Mouse (Mus musculus): ENCODE data around the gene Tm4sf19. TPM values are rescaled to one million over a fixed set of nuclear protein-coding genes. Genes with fewer than 3 reads are reported as not detected.

The Tm4sf19 gene
- polyA plus RNA-seq, 1 experiment from 2014 or later: not detected

- no peaks in the 10 kb centered on the region for H3K4me1 ChIP-seq (replicated peaks)
- H3K27ac ChIP-seq (replicated peaks): no peak overlapping the region
- no peak for ATAC-seq (ENCODE audit: low FRiP score, low read depth)
- 84% methylated on average over 5 of the region's 5 CpGs for WGBS
- no peaks in the 10 kb centered on the region for H3K9me3 ChIP-seq
- H3K9ac ChIP-seq: no peak overlapping the region
- H3K36me3 ChIP-seq: peaks cover 36% of the 10 kb centered on the region
- H3K4me2 ChIP-seq: no peak overlapping the region
- H3K27me3 ChIP-seq: no peaks in the 10 kb centered on the region
- H3K4me3 ChIP-seq: no peak overlapping the region
These were observed 54.3 kb downstream of the Tm4sf19 start for GRCm38 (mm10) chr16:32454646-32455045.

DNA sequence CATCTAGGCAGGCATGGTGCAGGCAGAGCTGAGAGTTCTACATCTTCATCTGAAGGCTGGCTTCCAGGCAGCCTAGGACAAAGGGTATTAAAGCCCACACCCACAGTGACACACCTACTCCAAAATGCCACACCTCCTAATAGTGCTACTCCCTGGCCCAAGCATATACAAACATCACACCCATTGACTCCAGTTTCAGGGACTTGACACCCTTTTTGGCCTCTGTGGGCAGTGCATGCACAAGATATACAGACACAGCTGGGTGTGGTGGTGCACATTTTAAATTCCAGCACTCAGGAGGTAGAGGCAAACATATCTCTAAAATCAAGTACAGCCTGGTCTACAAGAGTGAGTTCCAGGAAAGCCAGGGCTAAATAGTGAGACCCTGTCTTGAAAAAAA is 55.8 kb downstream of the Tm4sf19 start:
- Histone ChIP-seq H3K36me3 (peaks cover 36% of the 10 kb centered on the region), H3K9me3 (no peaks in the 10 kb centered on the region), H3K9ac (no peak overlapping the region), H3K4me3 (no peak overlapping the region), H3K27me3 (no peaks in the 10 kb centered on the region), H3K27ac (replicated peaks) (no peak overlapping the region), H3K4me1 (replicated peaks) (no peaks in the 10 kb centered on the region), H3K4me2 (no peak overlapping the region)
- no peak for ATAC-seq (ENCODE audit: low FRiP score, low read depth)

GRCm38 (mm10) chr16:32456761-32457160 is 56.5 kb downstream of the Tm4sf19 start:
- ATAC-seq (ENCODE audit: low FRiP score, low read depth): no peak
- H3K36me3 ChIP-seq: peaks cover 34% of the 10 kb centered on the region
- H3K9me3 ChIP-seq: no peaks in the 10 kb centered on the region
- no peak overlapping the region for H3K4me2 ChIP-seq
- no peak overlapping the region for H3K27ac ChIP-seq (replicated peaks)
- no peaks in the 10 kb centered on the region for H3K27me3 ChIP-seq
- H3K9ac ChIP-seq: no peak overlapping the region
- 95% methylated on average over 1 of the region's 1 CpGs for WGBS
- no peak overlapping the region for H3K4me3 ChIP-seq
- H3K4me1 ChIP-seq (replicated peaks): no peaks in the 10 kb centered on the region

Other genes with a start within 250 kb of the Tm4sf19 start
- gene Nrros, start 234.9 kb upstream of the Tm4sf19 start, polyA plus RNA-seq (2015; fragmentation: Nextera tagmentation; extraction: Ambion mirVana): 8.0 and 8.4 TPM in 2 replicates
- not detected in 2 replicates for gene Bex6, start 220.7 kb upstream of the Tm4sf19 start, polyA plus RNA-seq (2015; fragmentation: Nextera tagmentation; extraction: Ambion mirVana)
- 20.5 and 21.8 TPM in 2 replicates for gene Fbxo45, start 153.3 kb upstream of the Tm4sf19 start, polyA plus RNA-seq (2015; fragmentation: Nextera tagmentation; extraction: Ambion mirVana)
- 13.9 and 15.1 TPM in 2 replicates for gene Wdr53, start 153.3 kb upstream of the Tm4sf19 start, polyA plus RNA-seq (2015; fragmentation: Nextera tagmentation; extraction: Ambion mirVana)
- not detected in 2 replicates for gene Smco1, start 129.0 kb upstream of the Tm4sf19 start, polyA plus RNA-seq (2015; fragmentation: Nextera tagmentation; extraction: Ambion mirVana)
- 26.9 TPM in 2 replicates for gene Rnf168, start 123.0 kb upstream of the Tm4sf19 start, polyA plus RNA-seq (2015; fragmentation: Nextera tagmentation; extraction: Ambion mirVana)
- 19.1 and 23.0 TPM in 2 replicates for gene Ubxn7, start 68.2 kb upstream of the Tm4sf19 start, polyA plus RNA-seq (2015; fragmentation: Nextera tagmentation; extraction: Ambion mirVana)
- 34.5 and 39.0 TPM in 2 replicates for gene Tctex1d2, start 19.2 kb downstream of the Tm4sf19 start, polyA plus RNA-seq (2015; fragmentation: Nextera tagmentation; extraction: Ambion mirVana)
- 45.6 and 46.8 TPM in 2 replicates for gene Pcyt1a, start 30.4 kb downstream of the Tm4sf19 start, polyA plus RNA-seq (2015; fragmentation: Nextera tagmentation; extraction: Ambion mirVana)
- gene Slc51a, start 87.4 kb downstream of the Tm4sf19 start, polyA plus RNA-seq (2015; fragmentation: Nextera tagmentation; extraction: Ambion mirVana): 0.16 and 0.30 TPM in 2 replicates
- 0.22 and 0.24 TPM in 2 replicates for gene Zdhhc19, start 95.8 kb downstream of the Tm4sf19 start, polyA plus RNA-seq (2015; fragmentation: Nextera tagmentation; extraction: Ambion mirVana)
- 29.9 and 33.5 TPM in 2 replicates for gene Tfrc, start 208.4 kb downstream of the Tm4sf19 start, polyA plus RNA-seq (2015; fragmentation: Nextera tagmentation; extraction: Ambion mirVana)
- 19.3 and 25.9 TPM in 2 replicates for gene Tnk2, start 243.4 kb downstream of the Tm4sf19 start, polyA plus RNA-seq (2015; fragmentation: Nextera tagmentation; extraction: Ambion mirVana)

All from hindbrain, embryonic 15.5 days (tissue).